Mouse (Mus musculus) bone marrow, adult 2 months (tissue): ENCODE measurements around the gene Atp2a1. TPM values are rescaled to one million over a fixed set of nuclear protein-coding genes. Genes with fewer than 3 reads are reported as not detected.
"Not testable (repeated sequence)": the region's sequence is repeated elsewhere in the genome, so short reads cannot be mapped to it uniquely, and the experiment has no call there.

Experiments
- H3K27ac ChIP-seq: fragments of 200-500 bp; 2 replicates; pipeline ENCODE4 v1.5.1; 2012; ENCODE audit warnings: low read depth, mild to moderate bottlenecking, control low read depth, inconsistent platforms, low read length; ENCODE audit not compliant: control insufficient read depth, poor library complexity, insufficient read depth
- H3K4me1 ChIP-seq: fragments of 200-500 bp; 2 replicates; pipeline ENCODE4 v1.6.1; 2011; ENCODE audit warnings: low read length; ENCODE audit not compliant: control insufficient read depth, insufficient read depth
- H3K4me3 ChIP-seq: fragments of 200-500 bp; replicated peaks from 2 replicates; pipeline ENCODE3; 2011; ENCODE audit warnings: mild to moderate bottlenecking, low read depth, low read length, control low read depth; ENCODE audit not compliant: control insufficient read depth
- CTCF ChIP-seq: fragments of 200-500 bp; IDR thresholded peaks from 2 replicates; pipeline ENCODE4 v1.5.1; 2011; ENCODE audit warnings: low read length, control low read depth; ENCODE audit not compliant: control insufficient read depth, insufficient read depth
- POLR2A ChIP-seq: fragments of 200-500 bp; IDR thresholded peaks from 2 replicates; pipeline ENCODE4 v1.6.1; 2011; ENCODE audit warnings: low read depth, mild to moderate bottlenecking, control low read depth, low read length, borderline replicate concordance; ENCODE audit not compliant: control insufficient read depth
- WGBS: fragments of 180-500 bp; shearing (Covaris S2); methylation state at CpG from one replicate; pipeline ENCODE4 v1.1.7; 2018; 5-methylcytosine and 5-hydroxymethylcytosine counted together
- polyA plus RNA-seq: library from polyadenylated mRNA; stranded (reverse); fragments of >200 nt; gene quantifications from 2 replicates; pipeline ENCODE4 v1.2.4, GENCODE M21; 2011; ENCODE audit warnings: low replicate concordance; ENCODE audit not compliant: missing spikeins, insufficient read depth, insufficient read length

Atp2a1 gene
- polyA plus RNA-seq, 1 experiment = 12.0 TPM

DNA sequence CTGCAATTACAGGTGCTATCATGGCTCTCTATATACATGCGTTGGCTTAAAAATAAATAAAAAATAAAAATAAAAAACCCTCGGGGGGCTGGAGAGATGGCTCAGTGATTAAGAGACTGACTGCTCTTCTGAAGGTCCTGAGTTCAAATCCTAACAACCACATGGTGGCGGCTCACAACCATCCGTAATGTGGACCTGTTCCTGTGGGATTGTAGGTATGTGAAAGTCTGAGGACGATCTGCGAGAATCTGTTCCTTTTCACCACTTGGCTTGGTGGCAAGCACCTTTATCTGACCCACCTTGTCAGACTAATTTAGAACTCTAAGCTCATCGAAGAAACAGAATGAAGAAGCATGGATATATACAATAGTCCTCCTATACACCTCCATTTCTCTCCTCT lies 36.5 kb upstream of the Atp2a1 start:
- WGBS = 89% methylated on average over 7 of the region's 7 CpGs
- TF ChIP-seq CTCF (no peak), POLR2A (no peak)
- Histone ChIP-seq H3K4me3 (no peak overlapping the region), H3K27ac (no peak overlapping the region), H3K4me1 (no peaks in the 10 kb centered on the region)

DNA sequence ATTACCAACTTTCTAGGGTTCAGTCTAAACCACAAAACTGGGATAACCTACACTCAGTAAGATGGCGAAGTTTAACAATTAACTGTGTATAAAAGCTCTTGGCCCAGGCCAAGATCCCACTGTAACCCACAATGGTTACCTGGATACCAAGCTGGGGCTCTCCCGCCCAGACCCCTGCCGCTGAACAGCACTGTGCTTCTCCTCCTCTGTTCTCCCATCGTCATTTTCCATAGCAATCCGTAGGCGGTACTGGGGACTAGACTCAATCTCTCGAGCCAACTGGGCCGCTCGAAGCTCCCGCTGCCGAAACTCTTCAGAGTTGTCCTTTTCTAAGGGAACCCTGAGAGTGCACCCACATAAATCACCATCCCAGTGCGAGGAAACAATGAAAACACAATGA lies 35.1 kb upstream of the Atp2a1 start:
- Histone ChIP-seq H3K27ac (no peak overlapping the region), H3K4me1 (no peaks in the 10 kb centered on the region), H3K4me3 (no peak overlapping the region)
- WGBS = 93% methylated on average over 12 of the region's 12 CpGs
- TF ChIP-seq POLR2A (no peak), CTCF (no peak)

- WGBS = 88% methylated on average over 5 of the region's 5 CpGs
- H3K4me3 ChIP-seq = no peak overlapping the region
- no peaks in the 10 kb centered on the region for H3K4me1 ChIP-seq
- H3K27ac ChIP-seq = no peak overlapping the region
- TF ChIP-seq CTCF = no peak
- TF ChIP-seq POLR2A = no peak
Measured at GRCm38 (mm10) chr7:126496475-126496874, 33.6 kb upstream of the Atp2a1 start.

DNA sequence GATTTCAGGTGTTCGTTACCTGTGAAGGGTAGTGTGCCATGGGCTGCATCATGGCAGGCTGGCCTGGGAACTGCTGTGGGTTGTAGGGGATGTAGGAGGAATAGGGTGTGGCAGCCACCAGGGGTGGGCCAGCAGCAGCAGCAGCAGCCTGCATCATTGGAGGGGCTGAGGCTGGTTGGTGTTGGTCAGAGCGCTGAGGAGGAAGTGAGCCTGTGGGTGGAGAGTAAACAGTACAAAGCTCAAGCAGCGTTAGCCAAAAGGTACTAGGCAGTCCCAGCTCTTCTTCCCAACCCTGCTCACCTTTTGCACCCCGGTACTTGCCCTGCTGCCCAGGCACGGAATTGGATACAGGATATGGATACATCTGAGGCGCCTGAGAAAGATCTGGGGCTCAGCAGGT lies 31.2 kb upstream of the Atp2a1 start:
- 91% methylated on average over 6 of the region's 6 CpGs for WGBS
- no peak overlapping the region for H3K27ac ChIP-seq
- TF ChIP-seq CTCF (no peak), POLR2A (no peak)
- no peak overlapping the region for H3K4me3 ChIP-seq
- H3K4me1 ChIP-seq = no peaks in the 10 kb centered on the region

DNA sequence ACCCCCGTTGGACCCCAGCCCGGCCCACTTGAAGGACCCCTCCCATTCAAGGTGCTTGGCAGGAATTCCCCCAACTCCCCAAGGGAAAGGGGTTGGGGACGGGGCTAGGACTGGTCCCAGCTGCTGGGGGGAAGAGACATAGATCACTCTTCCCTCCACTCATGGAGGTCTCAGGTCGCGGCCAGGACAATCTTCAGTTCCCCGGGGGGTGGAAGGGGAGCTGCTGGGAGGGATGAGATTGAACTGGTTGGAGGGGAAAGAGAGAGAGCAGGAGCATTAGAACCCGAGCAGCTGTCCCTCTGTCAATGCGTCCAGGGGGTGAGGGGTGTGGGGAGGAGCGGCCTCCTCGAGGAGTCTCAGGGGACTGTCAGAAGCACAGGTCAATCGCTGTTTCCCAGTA lies 29.1 kb upstream of the Atp2a1 start:
- no peaks in the 10 kb centered on the region; the same call in 1 of the 2 replicates for H3K4me1 ChIP-seq
- WGBS = 81% methylated on average over 11 of the region's 11 CpGs

DNA sequence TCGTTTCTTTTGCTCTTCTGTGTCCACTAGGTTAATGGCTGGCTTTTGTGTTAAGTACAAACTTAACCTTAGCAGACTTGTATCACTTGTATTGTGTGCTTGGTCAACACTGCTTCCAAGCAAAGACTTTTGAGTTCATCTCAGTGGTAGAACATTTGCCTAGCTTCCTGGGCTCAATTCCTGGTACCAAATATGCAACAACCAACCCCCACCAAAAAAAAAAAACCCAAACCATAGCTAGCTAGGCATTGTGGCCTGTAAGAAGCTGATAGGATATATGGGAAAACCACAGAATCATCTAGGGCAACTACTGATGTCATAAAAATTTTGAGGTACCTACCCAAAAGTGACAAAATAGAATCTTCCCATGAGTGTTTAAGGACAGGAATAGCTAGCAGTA lies 28.1 kb upstream of the Atp2a1 start:
- H3K4me3 ChIP-seq = no peak overlapping the region
- TF ChIP-seq CTCF = no peak
- TF ChIP-seq POLR2A = no peak
- H3K27ac ChIP-seq = no peak overlapping the region
- 54% methylated on average over 1 of the region's 1 CpGs for WGBS
- H3K4me1 ChIP-seq = no peaks in the 10 kb centered on the region; the same call in 1 of the 2 replicates

More for the DNA sequence above, 29.1 kb upstream of the Atp2a1 start:
- TF ChIP-seq POLR2A (no peak), CTCF (no peak)
- Histone ChIP-seq H3K4me3 (no peak overlapping the region), H3K27ac (no peak overlapping the region)

- not testable (repeated sequence) for H3K4me1 ChIP-seq
- Histone ChIP-seq H3K27ac (peak overlapping the region; percentile 75), H3K4me3 (peak overlapping the region; percentile 80)
- 7% methylated on average over 25 of the region's 25 CpGs for WGBS
Measured at GRCm38 (mm10) chr7:126487617-126488385, 24.9 kb upstream of the Atp2a1 start.

DNA sequence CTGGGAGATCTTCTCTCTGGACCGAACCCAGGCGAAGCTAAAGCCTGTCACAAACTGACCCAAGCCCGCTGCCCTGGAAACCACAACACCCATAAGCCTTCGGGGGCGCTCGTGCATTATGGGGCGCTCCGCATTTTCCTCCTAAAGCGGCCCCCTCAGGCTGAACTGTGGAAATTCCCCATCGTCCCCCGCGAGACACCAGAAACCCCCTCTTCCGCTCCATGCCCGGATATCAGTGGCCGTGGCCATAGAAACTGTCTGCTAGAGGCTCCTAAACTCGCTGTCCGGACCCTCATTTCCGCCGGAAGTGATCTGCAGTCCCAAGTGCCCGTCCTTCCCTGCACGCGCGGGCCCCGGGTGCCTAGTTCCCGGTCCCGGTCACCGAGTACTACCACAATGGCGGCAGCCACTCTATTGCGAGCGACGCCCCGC lies 24.2 kb upstream of the Atp2a1 start, which contains the start of gene Tufm:
TSS of gene Tufm (plus strand) at position 310 of the 432 bp plus-strand sequence.
- H3K4me1 ChIP-seq = no peaks in the 10 kb centered on the region; the same call in 1 of the 2 replicates
- peak within 1 kb of the TSS; percentile 75 for H3K27ac ChIP-seq
- peak within 1 kb of the TSS; percentile 80 for H3K4me3 ChIP-seq
- TF ChIP-seq CTCF = no peak
- TF ChIP-seq POLR2A = no peak
- under 1% methylated on average over 32 of the region's 32 CpGs for WGBS
